In genomic region chr17:93874430-93874829, GRCm38 (mm10) we compare ENCODE assay signal across 17 mouse cellular contexts.
DNase-seq lines count a peak whose midpoint lies in the region; ATAC-seq and TF ChIP-seq lines count a peak whose summit lies in the region.
"Had no signal": no experiment of that assay in that cellular context is flagged by ENCODE, and none has a peak within 500 bp of the region (broad histone marks: within the 10 kb centered on the region; RNA-seq: fewer than 3 reads in every experiment).

No protein-coding gene starts in this region.

- no peak overlapping the region for H3K4me3 ChIP-seq in liver, postnatal 0 days (ENCODE audit: low read depth, low read length)
- H3K4me3 ChIP-seq in liver, embryonic 12.5 days = no peak overlapping the region
- H3K4me3 ChIP-seq: embryonic facial prominence, embryonic 10.5 days; heart, embryonic 12.5 days; lung, embryonic 15.5 days had no signal

- 76% methylated on average over 1 of the region's 1 CpGs for WGBS in liver, postnatal 0 days (ENCODE audit: insufficient replicate concordance)
- WGBS in liver, embryonic 12.5 days (ENCODE audit: insufficient replicate concordance) = 43% methylated on average over 1 of the region's 1 CpGs

- H3K4me1 ChIP-seq in liver, postnatal 0 days (ENCODE audit: insufficient read depth) = no peaks in the 10 kb centered on the region
- no peaks in the 10 kb centered on the region for H3K4me1 ChIP-seq in liver, embryonic 12.5 days
- H3K4me1 ChIP-seq: embryonic facial prominence, embryonic 10.5 days; heart, embryonic 12.5 days; lung, embryonic 15.5 days had no signal

- no peak overlapping the region for H3K27ac ChIP-seq in liver, postnatal 0 days (ENCODE audit: low read depth)
- H3K27ac ChIP-seq in liver, embryonic 12.5 days = no peak overlapping the region
- H3K27ac ChIP-seq: embryonic facial prominence, embryonic 10.5 days; lung, embryonic 15.5 days had no signal

- no peaks in the 10 kb centered on the region for H3K27me3 ChIP-seq in liver, postnatal 0 days (ENCODE audit: insufficient read depth, low read length)
- H3K27me3 ChIP-seq in liver, embryonic 12.5 days (replicated peaks) = no peaks in the 10 kb centered on the region
- H3K27me3 ChIP-seq: heart, embryonic 12.5 days; lung, embryonic 15.5 days had no signal

- ATAC-seq in liver, postnatal 0 days = no peak
- ATAC-seq in liver, embryonic 12.5 days = no peak
- ATAC-seq: forebrain, embryonic 14.5 days; midbrain, embryonic 16.5 days had no signal

- no peak for TF ChIP-seq EP300 in liver, postnatal 0 days (IDR thresholded peaks at IDR 0.05; ENCODE audit: low read depth)

- no peaks in the 10 kb centered on the region for H3K9me3 ChIP-seq in liver, postnatal 0 days (ENCODE audit: low read length)
- no peaks in the 10 kb centered on the region for H3K9me3 ChIP-seq in liver, embryonic 12.5 days (replicated peaks)
- H3K9me3 ChIP-seq: embryonic facial prominence, embryonic 10.5 days; heart, embryonic 12.5 days; lung, embryonic 15.5 days had no signal

- no peaks in the 10 kb centered on the region for H3K36me3 ChIP-seq in liver, postnatal 0 days (replicated peaks; ENCODE audit: insufficient read depth, low read length)
- H3K36me3 ChIP-seq in liver, embryonic 12.5 days = no peaks in the 10 kb centered on the region
- H3K36me3 ChIP-seq: embryonic facial prominence, embryonic 10.5 days; heart, embryonic 12.5 days; lung, embryonic 15.5 days had no signal

- 0 out of 2 replicates have a peak, but pooled peaks have one; percentile 4 for TF ChIP-seq CTCF in liver, postnatal 0 days (IDR thresholded peaks at IDR 0.05; ENCODE audit: low read depth)

- DNase-seq in embryo, embryonic 10.5 days (ENCODE audit: low spot score) = peak; percentile 2
- DNase-seq in embryo, embryonic 10 days (ENCODE audit: low spot score) = no peak
- no peak for DNase-seq in liver, postnatal 0 days
- peak; percentile 52 for DNase-seq in ES-CJ7 (ENCODE audit: low read depth, low spot score)
- peak; percentile 1 for DNase-seq in forelimb bud, embryonic 11.5 days (ENCODE audit: low read depth, low spot score)
- no peak for DNase-seq in cerebellum, adult 8-10 months
- no peak for DNase-seq in adrenal gland, adult (ENCODE audit: inconsistent age in 2 of 2, low spot score in 1 of 2)
- DNase-seq: cerebellum, postnatal 25 days; layer of hippocampus, postnatal 36 days; thymus, postnatal 25 days had no signal

- H3K9ac ChIP-seq in liver, postnatal 0 days (replicated peaks) = no peak overlapping the region
- H3K9ac ChIP-seq in liver, embryonic 12.5 days = no peak overlapping the region
- H3K9ac ChIP-seq: heart, embryonic 12.5 days; lung, embryonic 15.5 days had no signal

- no peak overlapping the region for H3K4me2 ChIP-seq in liver, postnatal 0 days (ENCODE audit: low read depth, low read length)
- H3K4me2 ChIP-seq in liver, embryonic 12.5 days = no peak overlapping the region
- H3K4me2 ChIP-seq: heart, embryonic 12.5 days; liver, embryonic 11.5 days; lung, embryonic 15.5 days had no signal

Comparison
In these comparisons a context has a peak if more than half of its experiments do, and no peak if none do; other contexts are left out.
1. DNase-seq: peak in embryo, embryonic 10.5 days (single experiment), ES-CJ7 (single experiment) and forelimb bud, embryonic 11.5 days (single experiment); none in embryo, embryonic 10 days (single experiment), liver, postnatal 0 days (single experiment), cerebellum, adult 8-10 months (single experiment) and adrenal gland, adult (0 of 2).